Comparison of ENCODE assay signal across 27 mouse cellular contexts in genomic region chrX:11745911-11746310, GRCm38 (mm10).
DNase-seq lines count a peak whose midpoint lies in the region; ATAC-seq lines count a peak whose summit lies in the region.
"Had no signal": no experiment of that assay in that cellular context is flagged by ENCODE, and none has a peak within 500 bp of the region (broad histone marks: within the 10 kb centered on the region; RNA-seq: fewer than 3 reads in every experiment).

No protein-coding gene starts in this region.

- H3K27me3 ChIP-seq in embryonic facial prominence, embryonic 14.5 days (replicated peaks; ENCODE audit: control insufficient read depth, insufficient read depth, low read length): no peaks in the 10 kb centered on the region
- H3K27me3 ChIP-seq in embryonic facial prominence, embryonic 10.5 days (replicated peaks; ENCODE audit: low read depth, poor library complexity, severe bottlenecking): peaks cover 76% of the 10 kb centered on the region
- no peaks in the 10 kb centered on the region for H3K27me3 ChIP-seq in midbrain, embryonic 11.5 days (ENCODE audit: control insufficient read depth, insufficient read depth, low read length)
- H3K27me3 ChIP-seq in midbrain, embryonic 16.5 days (ENCODE audit: control insufficient read depth, insufficient read depth, low read depth, low read length): no peaks in the 10 kb centered on the region
- H3K27me3 ChIP-seq: hindbrain, embryonic 15.5 days; liver, embryonic 15.5 days had no signal

- peak; percentile 4 for DNase-seq in embryonic facial prominence, embryonic 14.5 days (ENCODE audit: low spot score)
- no peak for DNase-seq in embryonic facial prominence, embryonic 10.5 days (ENCODE audit: low spot score)
- DNase-seq in midbrain, embryonic 11.5 days (ENCODE audit: low spot score, missing footprints): peak; percentile 78
- DNase-seq in R1 (ENCODE audit: low read depth, low spot score): peak; percentile 50
- DNase-seq in retina, embryonic 14.5 days (ENCODE audit: low spot score): peak; percentile 17
- DNase-seq in spleen, postnatal 36 days (ENCODE audit: low spot score in 2 of 2): no peak
- no peak for DNase-seq in cerebellum, adult 18-20 months
- DNase-seq: adrenal gland, postnatal 10 days; cerebellum, adult 11-12 months; cerebellum, postnatal 36 days; heart, postnatal 10 days; kidney, adult 18-20 months; kidney, postnatal 25 days; lung, embryonic 14.5 days; right cerebral cortex, postnatal 4 days; thymus, adult 2 months; thymus, postnatal 4 days had no signal

- no peak overlapping the region for H3K4me2 ChIP-seq in embryonic facial prominence, embryonic 14.5 days (ENCODE audit: low read depth, low read length)
- no peak overlapping the region for H3K4me2 ChIP-seq in midbrain, embryonic 11.5 days
- no peak overlapping the region for H3K4me2 ChIP-seq in midbrain, embryonic 16.5 days (ENCODE audit: low read length)
- H3K4me2 ChIP-seq: embryonic facial prominence, embryonic 12.5 days; forebrain, embryonic 12.5 days; heart, embryonic 13.5 days; hindbrain, embryonic 15.5 days; kidney, embryonic 15.5 days; limb, embryonic 12.5 days; liver, embryonic 15.5 days; lung, embryonic 14.5 days had no signal

- H3K4me1 ChIP-seq in embryonic facial prominence, embryonic 14.5 days (ENCODE audit: control insufficient read depth, insufficient read depth, low read length): no peaks in the 10 kb centered on the region
- H3K4me1 ChIP-seq in embryonic facial prominence, embryonic 10.5 days: no peaks in the 10 kb centered on the region
- no peaks in the 10 kb centered on the region for H3K4me1 ChIP-seq in midbrain, embryonic 11.5 days (ENCODE audit: control insufficient read depth, insufficient read depth, low read length)
- no peaks in the 10 kb centered on the region for H3K4me1 ChIP-seq in midbrain, embryonic 16.5 days (ENCODE audit: control insufficient read depth, insufficient read depth, low read length)
- H3K4me1 ChIP-seq: embryonic facial prominence, embryonic 12.5 days; forebrain, embryonic 12.5 days; hindbrain, embryonic 15.5 days; kidney, embryonic 15.5 days; limb, embryonic 12.5 days; liver, embryonic 15.5 days had no signal

- H3K4me3 ChIP-seq in embryonic facial prominence, embryonic 14.5 days (ENCODE audit: low read depth, low read length): no peak overlapping the region
- no peak overlapping the region for H3K4me3 ChIP-seq in embryonic facial prominence, embryonic 10.5 days
- H3K4me3 ChIP-seq in midbrain, embryonic 11.5 days (ENCODE audit: low read depth, low read length): no peak overlapping the region
- no peak overlapping the region for H3K4me3 ChIP-seq in midbrain, embryonic 16.5 days (ENCODE audit: low read depth, low read length)
- H3K4me3 ChIP-seq: embryonic facial prominence, embryonic 12.5 days; erythroblast, embryonic 14.5 days; forebrain, embryonic 12.5 days; heart, embryonic 13.5 days; hindbrain, embryonic 15.5 days; kidney, embryonic 15.5 days; limb, embryonic 12.5 days; liver, embryonic 15.5 days; midbrain, embryonic 10.5 days had no signal

- H3K9me3 ChIP-seq in embryonic facial prominence, embryonic 14.5 days (ENCODE audit: control insufficient read depth, low read length): no peaks in the 10 kb centered on the region
- no peaks in the 10 kb centered on the region for H3K9me3 ChIP-seq in embryonic facial prominence, embryonic 10.5 days
- no peaks in the 10 kb centered on the region for H3K9me3 ChIP-seq in midbrain, embryonic 11.5 days (ENCODE audit: control insufficient read depth, low read length)
- H3K9me3 ChIP-seq in midbrain, embryonic 16.5 days (replicated peaks; ENCODE audit: control insufficient read depth, low read length, poor library complexity, severe bottlenecking): no peaks in the 10 kb centered on the region
- H3K9me3 ChIP-seq: embryonic facial prominence, embryonic 12.5 days; forebrain, embryonic 12.5 days; heart, embryonic 13.5 days; hindbrain, embryonic 15.5 days; kidney, embryonic 15.5 days; limb, embryonic 12.5 days; liver, embryonic 15.5 days; midbrain, embryonic 10.5 days had no signal

- no peak overlapping the region for H3K9ac ChIP-seq in embryonic facial prominence, embryonic 14.5 days (ENCODE audit: low read depth, low read length)
- H3K9ac ChIP-seq in midbrain, embryonic 11.5 days (ENCODE audit: low read length): no peak overlapping the region
- H3K9ac ChIP-seq in midbrain, embryonic 16.5 days (ENCODE audit: low read depth, low read length): no peak overlapping the region
- H3K9ac ChIP-seq: embryonic facial prominence, embryonic 12.5 days; forebrain, embryonic 12.5 days; heart, embryonic 13.5 days; hindbrain, embryonic 15.5 days; kidney, embryonic 15.5 days; limb, embryonic 12.5 days; liver, embryonic 15.5 days; lung, embryonic 14.5 days had no signal

- 34% methylated on average over 3 of the region's 3 CpGs for WGBS in embryonic facial prominence, embryonic 14.5 days
- 23% methylated on average over 3 of the region's 3 CpGs for WGBS in embryonic facial prominence, embryonic 10.5 days
- WGBS in midbrain, embryonic 11.5 days: 12% methylated on average over 3 of the region's 3 CpGs
- WGBS in midbrain, embryonic 16.5 days: 20% methylated on average over 3 of the region's 3 CpGs

- no peaks in the 10 kb centered on the region for H3K36me3 ChIP-seq in embryonic facial prominence, embryonic 14.5 days (ENCODE audit: control insufficient read depth, insufficient read depth, low read length)
- no peaks in the 10 kb centered on the region for H3K36me3 ChIP-seq in embryonic facial prominence, embryonic 10.5 days (replicated peaks)
- no peaks in the 10 kb centered on the region for H3K36me3 ChIP-seq in midbrain, embryonic 11.5 days (ENCODE audit: control insufficient read depth, insufficient read depth, low read length)
- no peaks in the 10 kb centered on the region for H3K36me3 ChIP-seq in midbrain, embryonic 16.5 days (ENCODE audit: control insufficient read depth, insufficient read depth, low read length)
- H3K36me3 ChIP-seq: embryonic facial prominence, embryonic 12.5 days; forebrain, embryonic 12.5 days; heart, embryonic 13.5 days; hindbrain, embryonic 15.5 days; kidney, embryonic 15.5 days; limb, embryonic 12.5 days; liver, embryonic 15.5 days; midbrain, embryonic 10.5 days had no signal

- ATAC-seq in embryonic facial prominence, embryonic 14.5 days (ENCODE audit: low read depth): no peak
- no peak for ATAC-seq in midbrain, embryonic 11.5 days (ENCODE audit: low FRiP score)
- ATAC-seq in midbrain, embryonic 16.5 days: no peak

- no peak overlapping the region for H3K27ac ChIP-seq in embryonic facial prominence, embryonic 14.5 days (replicated peaks; ENCODE audit: low read depth, low read length)
- H3K27ac ChIP-seq in embryonic facial prominence, embryonic 10.5 days (replicated peaks): no peak overlapping the region
- H3K27ac ChIP-seq in midbrain, embryonic 11.5 days (ENCODE audit: low read depth, low read length): no peak overlapping the region
- H3K27ac ChIP-seq in midbrain, embryonic 16.5 days (ENCODE audit: low read length): no peak overlapping the region
- H3K27ac ChIP-seq: embryonic facial prominence, embryonic 12.5 days; forebrain, embryonic 12.5 days; heart, embryonic 13.5 days; hindbrain, embryonic 15.5 days; kidney, embryonic 15.5 days; limb, embryonic 12.5 days; liver, embryonic 15.5 days; midbrain, embryonic 10.5 days had no signal

Comparison
In these comparisons a context has a peak if more than half of its experiments do, and no peak if none do; other contexts are left out.
1. DNase-seq: peak in embryonic facial prominence, embryonic 14.5 days (single experiment), midbrain, embryonic 11.5 days (single experiment), R1 (single experiment) and retina, embryonic 14.5 days (single experiment); none in embryonic facial prominence, embryonic 10.5 days (single experiment), spleen, postnatal 36 days (0 of 2) and cerebellum, adult 18-20 months (0 of 2).